In the genomic region with DNA sequence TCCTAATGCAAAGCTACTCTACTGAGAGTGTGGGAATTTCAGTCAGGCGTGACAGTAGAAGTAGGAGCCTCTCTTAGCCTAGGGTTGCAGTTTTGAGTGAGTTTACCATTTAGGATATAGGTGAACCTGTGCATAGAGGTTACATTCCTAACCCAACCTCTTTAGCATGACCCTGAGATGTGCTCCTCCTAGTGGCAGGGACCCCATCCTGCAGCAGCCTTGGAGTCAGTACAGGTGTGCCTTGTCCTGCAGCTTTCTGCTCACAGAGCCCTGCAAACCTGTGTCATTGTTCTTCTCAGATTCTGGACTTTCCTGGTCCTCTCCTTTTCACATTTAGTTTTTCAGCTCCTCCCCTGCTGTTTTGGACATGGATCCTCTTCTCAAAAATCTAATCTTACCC, we compare ENCODE assay signal across 16 mouse cellular contexts.
DNase-seq lines count a peak whose midpoint lies in the region; ATAC-seq and TF ChIP-seq lines count a peak whose summit lies in the region.
"Had no signal": no experiment of that assay in that cellular context is flagged by ENCODE, and none has a peak within 500 bp of the region (broad histone marks: within the 10 kb centered on the region; RNA-seq: fewer than 3 reads in every experiment).

No protein-coding gene starts in this region.

- no peak overlapping the region for H3K9ac ChIP-seq in limb, embryonic 11.5 days (ENCODE audit: low read length)
- H3K9ac ChIP-seq in MEL (ENCODE audit: control insufficient read depth, low read depth, low read length, poor library complexity, severe bottlenecking): no peak overlapping the region
- H3K9ac ChIP-seq: forebrain, embryonic 13.5 days; stomach, embryonic 15.5 days had no signal

- H3K27ac ChIP-seq in limb, embryonic 11.5 days (replicated peaks; ENCODE audit: low read depth, low read length): no peak overlapping the region
- H3K27ac ChIP-seq in limb, embryonic 10.5 days: no peak overlapping the region
- H3K27ac ChIP-seq in MEL (ENCODE audit: control insufficient read depth, low read depth, low read length): no peak overlapping the region
- H3K27ac ChIP-seq: embryonic facial prominence, embryonic 10.5 days; forebrain, embryonic 13.5 days; stomach, embryonic 15.5 days had no signal

- no peak overlapping the region for H3K4me2 ChIP-seq in limb, embryonic 11.5 days (ENCODE audit: low read depth, severe bottlenecking)
- H3K4me2 ChIP-seq: forebrain, embryonic 13.5 days; stomach, embryonic 15.5 days had no signal

- ATAC-seq in limb, embryonic 11.5 days (ENCODE audit: insufficient number of reproducible peaks, low FRiP score, low TSS enrichment, low read depth): no peak
- ATAC-seq: forebrain, embryonic 13.5 days had no signal

- H3K79me2 ChIP-seq in MEL (ENCODE audit: control insufficient read depth, insufficient read depth, low read length, poor library complexity): no peaks in the 10 kb centered on the region

- DNase-seq in limb, embryonic 11.5 days (ENCODE audit: low spot score): peak; percentile 28
- no peak for DNase-seq in limb, embryonic 10.5 days (ENCODE audit: low spot score)
- DNase-seq in B cell, adult 2 months: peak; percentile 8 to 9
- peak; percentile 26 for DNase-seq in MEL (ENCODE audit: low read depth, low spot score)
- peak; percentile 2 for DNase-seq in splenic B cell, adult 2 months (ENCODE audit: low read depth, low spot score)
- no peak for DNase-seq in embryo, embryonic 9.5 days (ENCODE audit: extremely low spot score)
- no peak for DNase-seq in urinary bladder, postnatal 25 days (ENCODE audit: low spot score)
- DNase-seq: adrenal gland, postnatal 14 days; cerebellum, adult 11-12 months; heart, adult 11 months; heart, postnatal 4 days; kidney, adult 8-10 months; layer of hippocampus, adult 9-11 months had no signal

- no peak; the same call in 1 of the 2 replicates for TF ChIP-seq RAD21 in MEL (IDR thresholded peaks at IDR 0.05; ENCODE audit: low read depth, low read length)

- no peak overlapping the region for H3K4me3 ChIP-seq in limb, embryonic 11.5 days (ENCODE audit: low read depth, low read length)
- no peak overlapping the region for H3K4me3 ChIP-seq in limb, embryonic 10.5 days
- H3K4me3 ChIP-seq in MEL (ENCODE audit: control insufficient read depth in 1 of 2, insufficient read depth in 1 of 2, low read depth in 2 of 2, low read length in 2 of 2): no peak overlapping the region
- H3K4me3 ChIP-seq: embryonic facial prominence, embryonic 10.5 days; forebrain, embryonic 13.5 days; stomach, embryonic 15.5 days had no signal

- no peaks in the 10 kb centered on the region for H3K4me1 ChIP-seq in limb, embryonic 11.5 days (ENCODE audit: control insufficient read depth, insufficient read depth, low read length)
- H3K4me1 ChIP-seq in limb, embryonic 10.5 days: no peaks in the 10 kb centered on the region
- no peaks in the 10 kb centered on the region for H3K4me1 ChIP-seq in MEL (ENCODE audit: control insufficient read depth in 1 of 2, insufficient read depth in 2 of 2, low read length in 2 of 2)
- H3K4me1 ChIP-seq: embryonic facial prominence, embryonic 10.5 days; forebrain, embryonic 13.5 days; stomach, embryonic 15.5 days had no signal

- peak; percentile 29 to 47 (median 46) for TF ChIP-seq CTCF in MEL (IDR thresholded peaks at IDR 0.05 in 2 of 3, conservative IDR thresholded peaks at IDR 0.05 in 1 of 3; ENCODE audit: control insufficient read depth in 1 of 3, insufficient read depth in 1 of 3, low read depth in 2 of 3, low read length in 3 of 3, poor library complexity in 1 of 3, severe bottlenecking in 1 of 3)

- no peaks in the 10 kb centered on the region for H3K27me3 ChIP-seq in limb, embryonic 11.5 days (ENCODE audit: control insufficient read depth, insufficient read depth, low read length)
- no peaks in the 10 kb centered on the region for H3K27me3 ChIP-seq in limb, embryonic 10.5 days (ENCODE audit: low read depth, poor library complexity, severe bottlenecking)
- no peaks in the 10 kb centered on the region for H3K27me3 ChIP-seq in MEL (ENCODE audit: control insufficient read depth in 1 of 2, insufficient read depth in 2 of 2, low read length in 2 of 2)
- H3K27me3 ChIP-seq in splenic B cell, adult 2 months (ENCODE audit: control insufficient read depth, insufficient read depth, low read length, poor library complexity, severe bottlenecking): no peaks in the 10 kb centered on the region
- H3K27me3 ChIP-seq: stomach, embryonic 15.5 days had no signal

- WGBS in limb, embryonic 11.5 days: 77% methylated on average over 1 of the region's 1 CpGs
- 63% methylated on average over 1 of the region's 1 CpGs for WGBS in limb, embryonic 10.5 days

- no peaks in the 10 kb centered on the region for H3K36me3 ChIP-seq in limb, embryonic 11.5 days (ENCODE audit: control insufficient read depth, insufficient read depth, low read length)
- no peaks in the 10 kb centered on the region for H3K36me3 ChIP-seq in limb, embryonic 10.5 days
- H3K36me3 ChIP-seq in MEL (ENCODE audit: control insufficient read depth in 1 of 2, insufficient read depth in 2 of 2, low read length in 2 of 2): no peaks in the 10 kb centered on the region
- H3K36me3 ChIP-seq in splenic B cell, adult 2 months (ENCODE audit: control insufficient read depth, insufficient read depth, low read length, poor library complexity, severe bottlenecking): no peaks in the 10 kb centered on the region
- H3K36me3 ChIP-seq: embryonic facial prominence, embryonic 10.5 days; stomach, embryonic 15.5 days had no signal

- H3K9me3 ChIP-seq in limb, embryonic 11.5 days (ENCODE audit: control insufficient read depth, low read length): no peaks in the 10 kb centered on the region
- H3K9me3 ChIP-seq in limb, embryonic 10.5 days (replicated peaks): no peaks in the 10 kb centered on the region
- H3K9me3 ChIP-seq in MEL (replicated peaks; ENCODE audit: insufficient read depth, low read length): no peaks in the 10 kb centered on the region
- H3K9me3 ChIP-seq: embryonic facial prominence, embryonic 10.5 days; forebrain, embryonic 13.5 days; stomach, embryonic 15.5 days had no signal

- TF ChIP-seq EP300 in MEL (IDR thresholded peaks at IDR 0.05; ENCODE audit: low read depth in 1 of 2, low read length in 2 of 2): no peak

- no peak for TF ChIP-seq POLR2A in MEL (IDR thresholded peaks at IDR 0.05; ENCODE audit: control insufficient read depth in 1 of 2, insufficient read depth in 1 of 2, low read depth in 1 of 2, low read length in 2 of 2, poor library complexity in 1 of 2)

TF ChIP-seq in MEL, 35 proteins besides CTCF, POLR2A, EP300 and RAD21:
- no peak for TF ChIP-seq GABPA (IDR thresholded peaks at IDR 0.05; ENCODE audit: low read depth, low read length)
- peak; percentile 22; the same call in 1 of the 2 replicates for TF ChIP-seq SMC3 (IDR thresholded peaks at IDR 0.05; ENCODE audit: low read depth, low read length)
- TF ChIP-seq HCFC1 (IDR thresholded peaks at IDR 0.05; ENCODE audit: low read depth, low read length): no peak
- no peak for TF ChIP-seq TBP (IDR thresholded peaks at IDR 0.05; ENCODE audit: low read depth, low read length)
- no peak for TF ChIP-seq UBTF (IDR thresholded peaks at IDR 0.05; ENCODE audit: borderline replicate concordance, insufficient read depth, low read depth, low read length)
- no peak for TF ChIP-seq MAX (IDR thresholded peaks at IDR 0.05; ENCODE audit: low read length)

Comparison
In these comparisons a context has a peak if more than half of its experiments do, and no peak if none do; other contexts are left out.
1. DNase-seq: peak in limb, embryonic 11.5 days (single experiment), B cell, adult 2 months (2 of 2), MEL (single experiment) and splenic B cell, adult 2 months (single experiment); none in limb, embryonic 10.5 days (single experiment), embryo, embryonic 9.5 days (single experiment) and urinary bladder, postnatal 25 days (single experiment).